14 mouse cellular contexts compared by ENCODE assay signal in the genomic region with DNA sequence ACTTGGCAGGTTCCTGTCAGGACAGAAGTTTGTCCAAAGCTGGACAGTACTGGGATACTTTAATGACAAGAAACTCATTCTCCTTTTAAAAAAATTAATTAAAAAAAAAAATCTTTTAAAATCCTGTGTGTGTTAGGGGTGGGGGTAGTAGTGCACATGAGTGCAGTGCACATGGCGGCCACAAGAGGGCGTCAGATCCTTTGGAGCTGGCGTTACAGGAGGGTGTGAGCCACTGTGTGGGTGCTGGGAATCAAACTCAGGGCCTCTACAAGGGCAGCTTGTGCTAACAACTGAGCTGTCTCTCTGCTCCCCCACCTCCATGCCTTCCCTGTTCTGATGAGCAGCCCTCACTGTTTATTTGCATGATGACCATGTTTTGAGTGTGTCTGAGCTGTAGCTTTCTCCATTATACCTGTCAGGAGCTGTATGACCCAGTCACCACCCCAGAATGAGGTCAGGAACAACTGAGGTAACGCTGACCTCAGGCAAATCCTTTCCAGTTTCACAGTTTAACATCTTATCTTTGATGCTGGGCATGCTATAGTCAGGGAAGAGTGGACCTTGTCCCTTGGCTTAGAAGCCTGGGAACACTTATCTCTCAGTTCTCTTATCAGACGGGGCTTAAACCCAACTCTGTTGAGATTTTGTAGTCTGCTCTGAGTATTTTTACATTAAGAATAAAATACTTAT. TPM values are rescaled to one million over a fixed set of nuclear protein-coding genes. Genes with fewer than 3 reads are reported as not detected.
DNase-seq lines count a peak whose midpoint lies in the region; ATAC-seq and TF ChIP-seq lines count a peak whose summit lies in the region.
"Had no signal": no experiment of that assay in that cellular context is flagged by ENCODE, and none has a peak within 500 bp of the region (broad histone marks: within the 10 kb centered on the region; RNA-seq: fewer than 3 reads in every experiment).

No protein-coding gene starts in this region.

- TF ChIP-seq POLR2A in cortical plate, adult 2 months (IDR thresholded peaks at IDR 0.05; ENCODE audit: extremely low read depth, insufficient read depth, low read length), result no peak

- H3K4me3 ChIP-seq in kidney, postnatal 0 days (replicated peaks; ENCODE audit: low read depth, low read length), result no peak overlapping the region
- no peak overlapping the region for H3K4me3 ChIP-seq in kidney, embryonic 14.5 days (ENCODE audit: low read length)
- H3K4me3 ChIP-seq in cortical plate, adult 2 months (ENCODE audit: insufficient read depth, low read length), result no peak overlapping the region
- H3K4me3 ChIP-seq in midbrain, embryonic 14.5 days (replicated peaks; ENCODE audit: low read depth, low read length), result no peak overlapping the region
- H3K4me3 ChIP-seq in midbrain, embryonic 10.5 days, result no peak overlapping the region
- H3K4me3 ChIP-seq: hindbrain, embryonic 15.5 days had no signal

- no peak overlapping the region for H3K9ac ChIP-seq in kidney, postnatal 0 days (ENCODE audit: low read depth, low read length)
- no peak overlapping the region for H3K9ac ChIP-seq in kidney, embryonic 14.5 days (ENCODE audit: low read depth, low read length)
- H3K9ac ChIP-seq in midbrain, embryonic 14.5 days (replicated peaks; ENCODE audit: low read length), result no peak overlapping the region
- H3K9ac ChIP-seq: hindbrain, embryonic 15.5 days had no signal

- TF ChIP-seq CTCF in kidney, postnatal 0 days (IDR thresholded peaks at IDR 0.05; ENCODE audit: low read depth), result peak; percentile 46
- 0 out of 2 replicates have a peak, but pooled peaks have one; percentile 8 for TF ChIP-seq CTCF in cortical plate, adult 2 months (IDR thresholded peaks at IDR 0.05; ENCODE audit: extremely low read depth, insufficient read depth, low read length)

- no peak overlapping the region for H3K27ac ChIP-seq in kidney, postnatal 0 days
- no peak overlapping the region for H3K27ac ChIP-seq in kidney, embryonic 14.5 days (ENCODE audit: low read depth, low read length)
- H3K27ac ChIP-seq in cortical plate, adult 2 months (ENCODE audit: insufficient read depth, low read length), result no peak overlapping the region
- H3K27ac ChIP-seq in midbrain, embryonic 14.5 days (replicated peaks; ENCODE audit: low read depth, low read length), result no peak overlapping the region
- no peak overlapping the region for H3K27ac ChIP-seq in midbrain, embryonic 10.5 days (replicated peaks)
- H3K27ac ChIP-seq: hindbrain, embryonic 15.5 days had no signal

- ATAC-seq in kidney, postnatal 0 days (replicated peaks; ENCODE audit: low FRiP score, low read depth), result no peak
- no peak for ATAC-seq in kidney, embryonic 14.5 days (ENCODE audit: low FRiP score, low TSS enrichment)
- ATAC-seq in midbrain, embryonic 14.5 days (ENCODE audit: low FRiP score, low TSS enrichment), result no peak

- no peaks in the 10 kb centered on the region for H3K9me3 ChIP-seq in kidney, postnatal 0 days (replicated peaks; ENCODE audit: low read length)
- H3K9me3 ChIP-seq in kidney, embryonic 14.5 days (ENCODE audit: control insufficient read depth, low read length), result no peaks in the 10 kb centered on the region
- no peaks in the 10 kb centered on the region for H3K9me3 ChIP-seq in midbrain, embryonic 14.5 days (ENCODE audit: control insufficient read depth, low read length)
- no peaks in the 10 kb centered on the region for H3K9me3 ChIP-seq in midbrain, embryonic 10.5 days (replicated peaks)
- H3K9me3 ChIP-seq: hindbrain, embryonic 15.5 days had no signal

- H3K27me3 ChIP-seq in kidney, postnatal 0 days (ENCODE audit: insufficient read depth, low read length), result no peaks in the 10 kb centered on the region
- no peaks in the 10 kb centered on the region for H3K27me3 ChIP-seq in kidney, embryonic 14.5 days (ENCODE audit: control insufficient read depth, insufficient read depth, low read length)
- no peaks in the 10 kb centered on the region for H3K27me3 ChIP-seq in midbrain, embryonic 14.5 days (ENCODE audit: control insufficient read depth, insufficient read depth, low read length)
- H3K27me3 ChIP-seq in midbrain, embryonic 10.5 days (ENCODE audit: low read depth, poor library complexity, severe bottlenecking), result no peaks in the 10 kb centered on the region
- H3K27me3 ChIP-seq: hindbrain, embryonic 15.5 days had no signal

- 83% methylated on average over 5 of the region's 5 CpGs for WGBS in kidney, postnatal 0 days
- 91% methylated on average over 5 of the region's 5 CpGs for WGBS in kidney, embryonic 14.5 days
- WGBS in midbrain, embryonic 14.5 days, result 86% methylated on average over 5 of the region's 5 CpGs
- 80% methylated on average over 5 of the region's 5 CpGs for WGBS in midbrain, embryonic 10.5 days

- no peaks in the 10 kb centered on the region; the same call in 1 of the 2 replicates for H3K4me1 ChIP-seq in kidney, postnatal 0 days (replicated peaks; ENCODE audit: insufficient read depth, low read length)
- no peaks in the 10 kb centered on the region for H3K4me1 ChIP-seq in kidney, embryonic 14.5 days (ENCODE audit: control insufficient read depth, insufficient read depth, low read length)
- H3K4me1 ChIP-seq in cortical plate, adult 2 months (ENCODE audit: control insufficient read depth, insufficient read depth, low read length), result peaks cover 8% of the 10 kb centered on the region
- no peaks in the 10 kb centered on the region for H3K4me1 ChIP-seq in midbrain, embryonic 14.5 days (ENCODE audit: control insufficient read depth, insufficient read depth, low read length)
- H3K4me1 ChIP-seq in midbrain, embryonic 10.5 days, result no peaks in the 10 kb centered on the region
- H3K4me1 ChIP-seq: hindbrain, embryonic 15.5 days had no signal

- no peak overlapping the region for H3K4me2 ChIP-seq in kidney, postnatal 0 days (ENCODE audit: low read length)
- no peak overlapping the region for H3K4me2 ChIP-seq in kidney, embryonic 14.5 days (replicated peaks; ENCODE audit: low read depth, low read length)
- no peak overlapping the region for H3K4me2 ChIP-seq in midbrain, embryonic 14.5 days (ENCODE audit: low read length)
- H3K4me2 ChIP-seq: hindbrain, embryonic 15.5 days had no signal

- no peak for DNase-seq in kidney, postnatal 0 days (ENCODE audit: low spot score)
- DNase-seq in thymus, postnatal 4 days, result peak; percentile 31
- DNase-seq in thymus, postnatal 14 days, result no peak
- DNase-seq in urinary bladder, postnatal 36 days (ENCODE audit: low spot score in 2 of 2), result no peak
- DNase-seq in midbrain, embryonic 14.5 days, result no peak
- DNase-seq in midbrain, embryonic 10.5 days (ENCODE audit: low spot score), result no peak
- DNase-seq: adrenal gland, postnatal 25 days; cerebellum, postnatal 14 days; left cerebral cortex, postnatal 4 days; lung, postnatal 14 days; spleen, adult 18-20 months had no signal

- H3K36me3 ChIP-seq in kidney, postnatal 0 days (ENCODE audit: insufficient read depth, low read length), result peaks cover 35% of the 10 kb centered on the region
- peaks cover 27% of the 10 kb centered on the region for H3K36me3 ChIP-seq in kidney, embryonic 14.5 days (ENCODE audit: control insufficient read depth, insufficient read depth, low read length)
- peaks cover 35% of the 10 kb centered on the region for H3K36me3 ChIP-seq in midbrain, embryonic 14.5 days (ENCODE audit: control insufficient read depth, insufficient read depth, low read length)
- peaks cover 47% of the 10 kb centered on the region for H3K36me3 ChIP-seq in midbrain, embryonic 10.5 days

RNA-seq across cellular contexts. Expression of a gene that starts 39.5 kb away (rescaled TPM):
- 51.3 and 51.6 TPM in 2 replicates for polyA plus RNA-seq in kidney, postnatal 0 days (2015; fragmentation: Nextera tagmentation; extraction: Ambion mirVana)
- 22.5 and 41.1 TPM in 2 replicates for polyA plus RNA-seq in kidney, embryonic 14.5 days (2014; fragmentation: Nextera tagmentation; extraction: Ambion mirVana)
- 78.6 and 79.6 TPM in 2 replicates for polyA plus RNA-seq in cortical plate, adult 2 months (2012; rRNA removed)
- 47.8 and 57.5 TPM in 2 replicates for polyA plus RNA-seq in midbrain, embryonic 14.5 days (2014; fragmentation: Nextera tagmentation; extraction: Ambion mirVana)
- polyA plus RNA-seq in midbrain, embryonic 10.5 days (2016; fragmentation: Nextera tagmentation; extraction: Ambion mirVana), result 25.8 and 31.2 TPM in 2 replicates
